Mouse (Mus musculus): ENCODE measurements around the gene Atf3.
"Not testable (repeated sequence)": the region's sequence is repeated elsewhere in the genome, so short reads cannot be mapped to it uniquely, and the experiment has no call there.

Atf3 gene

DNA sequence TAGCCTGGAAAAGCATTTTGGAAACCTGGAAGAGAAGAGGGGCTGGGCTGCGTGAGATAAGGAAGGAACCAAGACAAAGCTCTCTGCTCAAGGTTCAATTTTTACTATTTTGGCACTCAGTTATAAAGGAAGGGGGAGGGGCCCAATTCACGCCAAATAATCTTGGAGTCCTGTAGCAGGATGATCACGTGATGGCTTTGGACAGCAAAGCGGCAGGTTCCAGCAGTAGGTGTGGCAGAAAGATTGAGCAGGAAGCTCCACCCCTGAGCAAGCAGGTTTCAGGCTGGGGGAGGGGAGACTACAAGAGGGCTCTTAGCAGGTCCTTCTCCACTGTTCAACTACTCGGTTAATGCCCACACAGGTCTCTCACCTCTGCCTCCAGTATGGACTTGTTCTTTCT lies 68.3 kb downstream of the Atf3 start:
- DNase-seq (ENCODE audit: low spot score), result not testable (repeated sequence)

- DNase-seq (ENCODE audit: low spot score), result no peak
These were observed 76.9 kb downstream of the Atf3 start for GRCm38 (mm10) chr1:191140983-191141382.

DNA sequence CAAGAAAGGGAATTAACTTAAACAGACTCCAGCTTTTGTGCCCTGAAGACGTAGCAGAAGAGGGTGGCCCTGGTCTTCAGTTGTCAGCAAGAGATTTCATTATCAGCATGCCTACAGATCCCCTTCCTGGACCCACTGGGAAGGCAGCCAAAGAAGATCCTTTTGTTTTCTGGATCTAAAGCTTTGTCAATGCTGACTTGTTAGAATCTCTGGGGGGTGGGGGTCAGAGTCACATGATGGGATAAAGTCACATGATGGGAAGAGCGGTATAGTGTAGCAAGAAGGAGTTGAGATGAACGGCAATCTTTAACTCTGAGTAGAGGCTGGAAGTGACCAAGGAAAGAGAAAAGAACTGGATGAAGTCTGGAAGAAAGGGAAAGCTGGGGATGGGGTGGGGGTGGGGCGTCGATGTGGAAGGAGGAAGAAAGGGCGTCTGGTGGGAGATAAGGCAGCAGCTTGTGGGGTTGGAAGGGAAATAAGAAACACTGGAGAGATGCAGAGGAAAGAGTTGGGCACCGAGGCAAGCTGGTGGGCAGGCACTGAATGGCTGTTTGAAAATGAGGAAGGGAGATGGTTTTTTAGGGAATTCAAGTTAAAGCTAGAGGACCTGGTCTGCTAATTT lies 78.9 kb downstream of the Atf3 start:
- no peak for DNase-seq (ENCODE audit: low spot score)

GRCm38 (mm10) chr1:191138436-191138835 lies 79.4 kb downstream of the Atf3 start:
- no peak for DNase-seq (ENCODE audit: low spot score)

- no peak for DNase-seq (ENCODE audit: low spot score)
These were observed 82.4 kb downstream of the Atf3 start for GRCm38 (mm10) chr1:191135406-191135805.

GRCm38 (mm10) chr1:191132934-191133333 lies 84.9 kb downstream of the Atf3 start:
- no peak for DNase-seq (ENCODE audit: low spot score)

GRCm38 (mm10) chr1:191132240-191132639 lies 85.6 kb downstream of the Atf3 start:
- no peak for DNase-seq (ENCODE audit: low spot score)

GRCm38 (mm10) chr1:191131692-191132091 lies 86.1 kb downstream of the Atf3 start:
- no peak for DNase-seq (ENCODE audit: low spot score)

DNA sequence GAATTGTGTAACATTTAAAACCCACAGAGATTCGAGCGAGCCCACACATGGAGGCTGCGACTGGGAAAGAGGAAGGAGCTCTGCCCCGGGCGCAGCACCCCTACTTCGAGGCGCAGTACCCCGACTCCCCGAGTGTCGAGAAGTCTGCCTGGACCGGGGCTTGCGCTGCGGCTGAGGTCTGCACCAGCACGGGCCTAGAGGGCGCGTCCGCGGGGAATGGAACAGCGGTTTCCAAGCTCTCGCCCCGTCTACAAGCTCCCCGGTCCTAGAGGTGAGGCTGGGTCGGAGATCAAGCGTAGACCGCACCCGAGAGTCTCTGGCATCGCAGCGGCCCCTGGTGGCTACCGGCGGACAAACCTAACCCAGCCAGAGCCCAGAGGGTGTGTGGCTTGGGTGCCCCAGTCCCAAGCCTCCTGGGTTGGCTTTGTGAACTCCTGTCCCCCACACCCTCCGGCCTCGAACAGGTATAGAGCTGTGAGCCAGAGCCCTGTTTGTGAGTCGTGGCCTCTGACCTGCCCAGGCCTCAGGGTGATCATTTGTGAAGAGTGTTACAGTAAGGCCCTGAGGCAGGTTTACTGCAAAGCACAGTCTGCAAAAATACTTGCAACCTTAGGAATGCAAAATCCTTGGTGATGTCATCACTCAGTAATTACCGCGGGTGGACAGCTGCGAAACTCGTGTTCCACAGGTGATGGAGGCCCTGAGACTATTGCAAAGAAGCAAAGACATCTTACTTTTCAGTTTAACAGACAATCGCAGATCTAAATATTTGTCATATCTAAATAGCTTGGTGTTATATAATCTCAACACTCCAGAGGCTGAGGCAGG lies 91.8 kb downstream of the Atf3 start:
- peak; percentile 81 for DNase-seq (ENCODE audit: low spot score)

DNA sequence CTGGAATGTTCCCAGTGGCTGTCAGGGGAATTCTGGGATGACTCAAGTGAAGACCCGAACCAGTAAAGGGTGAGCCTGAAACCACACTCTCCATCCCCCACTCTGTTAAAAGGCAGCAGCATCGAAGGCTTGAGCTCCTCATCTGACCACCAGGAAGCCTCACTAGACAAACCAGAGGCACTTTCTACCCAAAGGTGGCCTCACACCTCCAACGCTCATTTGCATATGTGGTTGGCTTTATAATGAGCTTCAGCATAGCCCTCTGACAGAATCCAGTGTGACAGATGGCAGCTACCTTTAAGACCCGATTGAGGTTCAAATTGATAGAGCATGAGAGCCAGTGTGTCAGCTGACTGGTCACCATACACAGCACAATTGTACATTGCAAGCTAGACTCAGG lies 93.6 kb downstream of the Atf3 start:
- DNase-seq (ENCODE audit: low spot score), result no peak

DNA sequence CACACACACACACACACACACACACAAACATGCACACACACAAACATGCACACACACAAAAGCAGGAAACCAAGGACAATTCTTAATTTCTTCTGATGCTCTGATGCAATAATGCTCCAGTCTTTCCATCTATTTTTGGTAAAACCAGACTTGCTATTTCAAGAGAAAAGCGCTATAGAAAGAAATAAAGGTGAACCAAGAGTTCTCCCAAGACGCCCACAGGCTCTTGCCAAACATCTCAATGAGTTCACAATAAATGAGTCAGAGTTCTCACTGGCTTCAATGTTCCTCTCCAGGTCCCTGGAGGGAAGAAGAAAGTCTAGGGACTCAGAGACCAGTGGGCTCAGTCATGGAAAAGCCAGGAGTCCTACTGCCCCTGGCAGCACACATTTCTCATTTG lies 94.1 kb downstream of the Atf3 start:
- no peak for DNase-seq (ENCODE audit: low spot score)

DNA sequence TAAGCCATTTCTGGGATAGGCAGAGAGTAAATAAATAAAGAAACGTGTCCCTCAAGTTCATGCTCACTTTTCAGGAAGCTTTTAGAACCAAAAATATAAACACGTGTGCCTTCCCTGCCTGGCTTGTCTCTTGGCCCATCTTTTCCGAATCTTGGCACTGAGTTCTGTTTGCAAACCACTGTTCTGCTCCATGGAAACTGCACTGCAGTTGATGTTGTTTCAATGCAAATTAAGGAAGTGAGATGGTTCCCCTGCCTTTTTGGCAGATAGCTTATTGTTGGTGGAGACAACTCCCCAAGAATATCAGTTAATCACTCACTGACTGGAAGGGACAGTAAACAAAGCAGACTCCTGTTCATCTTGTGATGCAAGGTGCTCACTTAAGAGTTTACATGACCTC lies 95.1 kb downstream of the Atf3 start:
- DNase-seq (ENCODE audit: low spot score), result no peak
